Mouse (Mus musculus): ENCODE results near the gene Mipol1.
"Not testable (repeated sequence)": the region's sequence is repeated elsewhere in the genome, so short reads cannot be mapped to it uniquely, and the experiment has no call there.

Mipol1 gene

GRCm38 (mm10) chr12:57428243-57428642, 198.0 kb downstream of the Mipol1 start:
- DNase-seq (ENCODE audit: low spot score in 2 of 2) = no peak

- no peak for DNase-seq (ENCODE audit: low spot score in 2 of 2)
Measured at GRCm38 (mm10) chr12:57428767-57429166, 198.5 kb downstream of the Mipol1 start.

- not testable (repeated sequence) for DNase-seq (ENCODE audit: low spot score in 2 of 2)
Measured at GRCm38 (mm10) chr12:57436939-57437659, 206.9 kb downstream of the Mipol1 start.

- DNase-seq (ENCODE audit: low spot score in 2 of 2) = no peak
Measured at GRCm38 (mm10) chr12:57444281-57444903, 214.2 kb downstream of the Mipol1 start.

- DNase-seq (ENCODE audit: low spot score in 2 of 2) = no peak
Measured at GRCm38 (mm10) chr12:57447331-57447730, 217.1 kb downstream of the Mipol1 start.

- DNase-seq (ENCODE audit: low spot score in 2 of 2) = no peak
Measured at GRCm38 (mm10) chr12:57449299-57449698, 219.1 kb downstream of the Mipol1 start.

GRCm38 (mm10) chr12:57450017-57450583, 219.9 kb downstream of the Mipol1 start:
- DNase-seq (ENCODE audit: low spot score in 2 of 2) = no peak

GRCm38 (mm10) chr12:57456911-57457310, 226.7 kb downstream of the Mipol1 start:
- DNase-seq (ENCODE audit: low spot score in 2 of 2) = no peak

- DNase-seq (ENCODE audit: low spot score in 2 of 2) = no peak
Measured at GRCm38 (mm10) chr12:57457339-57457738, 227.1 kb downstream of the Mipol1 start.

- DNase-seq (ENCODE audit: low spot score in 2 of 2) = no peak
Measured at GRCm38 (mm10) chr12:57464520-57465334, 234.5 kb downstream of the Mipol1 start.

GRCm38 (mm10) chr12:57471786-57472185, 241.6 kb downstream of the Mipol1 start:
- DNase-seq (ENCODE audit: low spot score in 2 of 2) = no peak

- DNase-seq (ENCODE audit: low spot score in 2 of 2) = no peak
Measured at GRCm38 (mm10) chr12:57476876-57477275, 246.6 kb downstream of the Mipol1 start.

- DNase-seq (ENCODE audit: low spot score in 2 of 2) = no peak
Measured at GRCm38 (mm10) chr12:57481823-57482222, 251.6 kb downstream of the Mipol1 start.

GRCm38 (mm10) chr12:57496347-57497119, 266.3 kb downstream of the Mipol1 start:
- no peak for DNase-seq (ENCODE audit: low spot score in 2 of 2)

- DNase-seq (ENCODE audit: low spot score in 2 of 2) = no peak
Measured at GRCm38 (mm10) chr12:57500246-57500645, 270.0 kb downstream of the Mipol1 start.

GRCm38 (mm10) chr12:57505329-57505728, 275.1 kb downstream of the Mipol1 start:
- no peak for DNase-seq (ENCODE audit: low spot score in 2 of 2)

GRCm38 (mm10) chr12:57508938-57509337, 278.7 kb downstream of the Mipol1 start:
- DNase-seq (ENCODE audit: low spot score in 2 of 2) = no peak

- DNase-seq (ENCODE audit: low spot score in 2 of 2) = no peak
Measured at GRCm38 (mm10) chr12:57509726-57510125, 279.5 kb downstream of the Mipol1 start.

- DNase-seq (ENCODE audit: low spot score in 2 of 2) = no peak
Measured at GRCm38 (mm10) chr12:57511127-57511526, 280.9 kb downstream of the Mipol1 start.

- no peak for DNase-seq (ENCODE audit: low spot score in 2 of 2)
Measured at GRCm38 (mm10) chr12:57511560-57511959, 281.3 kb downstream of the Mipol1 start.

- DNase-seq (ENCODE audit: low spot score in 2 of 2) = no peak
Measured at GRCm38 (mm10) chr12:57514552-57514951, 284.3 kb downstream of the Mipol1 start.
